Mouse (Mus musculus) erythroblast, embryonic 14.5 days (primary cell): ENCODE data around the gene Slc35b2.

Source experiments
- GATA1 ChIP-seq: IDR thresholded peaks from 2 replicates; pipeline ENCODE4 v1.6.1; 2012; ENCODE audit warnings: low read length, inconsistent platforms, mixed read lengths
- TAL1 ChIP-seq: IDR thresholded peaks from 3 replicates; pipeline ENCODE4 v1.6.1; 2012; ENCODE audit warnings: low read length, inconsistent platforms, mixed read lengths

GRCm38 (mm10) chr17:45517549-45518215, 46.0 kb upstream of the Slc35b2 start:
- no peak for TF ChIP-seq GATA1
- TF ChIP-seq TAL1: no peak
